Mouse (Mus musculus): Measurements from ENCODE around the gene AL732309.1. TPM values are rescaled to one million over a fixed set of nuclear protein-coding genes. Genes with fewer than 3 reads are reported as not detected.
"Not testable (repeated sequence)": the region's sequence is repeated elsewhere in the genome, so short reads cannot be mapped to it uniquely, and the experiment has no call there.

The AL732309.1 gene
- polyA plus RNA-seq, 1 experiment from 2014 or later: 3.8 TPM

- H3K4me3 ChIP-seq: no peak overlapping the region
- peaks cover 23% of the 10 kb centered on the region for H3K27me3 ChIP-seq
- H3K4me1 ChIP-seq: peaks cover 40% of the 10 kb centered on the region
- 74% methylated on average over 6 of the region's 6 CpGs for WGBS
- H3K36me3 ChIP-seq: peaks cover 32% of the 10 kb centered on the region
- H3K9ac ChIP-seq: no peak overlapping the region
- H3K4me2 ChIP-seq (replicated peaks): 0 out of 2 replicates have a peak overlapping the region, but pooled peaks have one; percentile 3
- ATAC-seq (ENCODE audit: insufficient number of reproducible peaks, insufficient read depth, low FRiP score, low TSS enrichment): no peak
- no peaks in the 10 kb centered on the region for H3K9me3 ChIP-seq
- H3K27ac ChIP-seq: no peak overlapping the region
Measured at GRCm38 (mm10) chr2:25265897-25266656, 19.4 kb upstream of the AL732309.1 start.

GRCm38 (mm10) chr2:25264851-25265250, 18.2 kb upstream of the AL732309.1 start:
- H3K4me3 ChIP-seq: no peak overlapping the region
- H3K9ac ChIP-seq: no peak overlapping the region
- WGBS: 59% methylated on average over 3 of the region's 3 CpGs

GRCm38 (mm10) chr2:25264286-25264660, 17.6 kb upstream of the AL732309.1 start:
- Histone ChIP-seq H3K36me3 (peaks cover 14% of the 10 kb centered on the region), H3K9ac (0 out of 2 replicates have a peak overlapping the region, but pooled peaks have one; percentile 74), H3K4me2 (replicated peaks) (peak overlapping the region; percentile 98; the same call in 1 of the 2 replicates), H3K4me3 (peak overlapping the region; percentile 58), H3K4me1 (peaks cover 34% of the 10 kb centered on the region), H3K27ac (no peak overlapping the region), H3K27me3 (peaks cover 23% of the 10 kb centered on the region), H3K9me3 (no peaks in the 10 kb centered on the region)
- WGBS: 80% methylated on average over 5 of the region's 5 CpGs
- ATAC-seq (ENCODE audit: insufficient number of reproducible peaks, insufficient read depth, low FRiP score, low TSS enrichment): no peak

More at GRCm38 (mm10) chr2:25264851-25265250, 18.2 kb upstream of the AL732309.1 start:
- H3K36me3 ChIP-seq: peaks cover 20% of the 10 kb centered on the region
- no peak overlapping the region for H3K27ac ChIP-seq
- H3K9me3 ChIP-seq: no peaks in the 10 kb centered on the region
- no peak overlapping the region for H3K4me2 ChIP-seq (replicated peaks)
- ATAC-seq (ENCODE audit: insufficient number of reproducible peaks, insufficient read depth, low FRiP score, low TSS enrichment): no peak
- peaks cover 34% of the 10 kb centered on the region for H3K4me1 ChIP-seq
- peaks cover 23% of the 10 kb centered on the region for H3K27me3 ChIP-seq

- peak overlapping the region; percentile 74 for H3K9ac ChIP-seq
- H3K9me3 ChIP-seq: no peaks in the 10 kb centered on the region
- H3K4me1 ChIP-seq: peaks cover 34% of the 10 kb centered on the region
- H3K4me2 ChIP-seq (replicated peaks): peak overlapping the region; percentile 98
- H3K36me3 ChIP-seq: peaks cover 9% of the 10 kb centered on the region; the same call in 1 of the 2 replicates
- ATAC-seq (ENCODE audit: insufficient number of reproducible peaks, insufficient read depth, low FRiP score, low TSS enrichment): no peak
- peak overlapping the region; percentile 58 for H3K4me3 ChIP-seq
- H3K27ac ChIP-seq: no peak overlapping the region
- WGBS: 21% methylated on average over 12 of the region's 12 CpGs
- H3K27me3 ChIP-seq: peaks cover 23% of the 10 kb centered on the region
Measured at GRCm38 (mm10) chr2:25263623-25264285, 17.1 kb upstream of the AL732309.1 start.

GRCm38 (mm10) chr2:25262795-25263622, 16.3 kb upstream of the AL732309.1 start:
- Histone ChIP-seq H3K4me1 (peaks cover 34% of the 10 kb centered on the region), H3K4me3 (peak overlapping the region; percentile 58), H3K9me3 (no peaks in the 10 kb centered on the region), H3K27ac (no peak overlapping the region), H3K27me3 (peaks cover 23% of the 10 kb centered on the region), H3K36me3 (peaks cover 7% of the 10 kb centered on the region; the same call in 1 of the 2 replicates), H3K9ac (peak overlapping the region; percentile 74), H3K4me2 (replicated peaks) (peak overlapping the region; percentile 98)
- under 1% methylated on average over 82 of the region's 82 CpGs for WGBS
- ATAC-seq (ENCODE audit: insufficient number of reproducible peaks, insufficient read depth, low FRiP score, low TSS enrichment): no peak; the same call in 1 of the 2 replicates

GRCm38 (mm10) chr2:25262291-25262767, 15.7 kb upstream of the AL732309.1 start, which contains the start of gene Tprn:
Gene Tprn, plus strand, starts transcription at chr2:25262618.
- H3K4me1 ChIP-seq: peaks cover 33% of the 10 kb centered on the region
- 0% methylated on average over 39 of the region's 39 CpGs for WGBS
- H3K27me3 ChIP-seq: peaks cover 23% of the 10 kb centered on the region
- H3K9ac ChIP-seq: peak within 1 kb of the TSS; percentile 74
- H3K4me3 ChIP-seq: peak within 1 kb of the TSS; percentile 58
- H3K36me3 ChIP-seq: peaks cover 6% of the 10 kb centered on the region; the same call in 1 of the 2 replicates
- peak within 1 kb of the TSS; percentile 98 for H3K4me2 ChIP-seq (replicated peaks)
- peak; percentile 99 for ATAC-seq (ENCODE audit: insufficient number of reproducible peaks, insufficient read depth, low FRiP score, low TSS enrichment)
- H3K9me3 ChIP-seq: no peaks in the 10 kb centered on the region
- peak within 1 kb of the TSS; percentile 14; the same call in 1 of the 2 replicates for H3K27ac ChIP-seq

- Histone ChIP-seq H3K4me1 (peaks cover 31% of the 10 kb centered on the region), H3K9ac (no peak overlapping the region), H3K27me3 (peaks cover 23% of the 10 kb centered on the region), H3K36me3 (0 out of 2 replicates have a peak, but pooled peaks cover 2% of the 10 kb centered on the region), H3K9me3 (no peaks in the 10 kb centered on the region), H3K27ac (peak overlapping the region; percentile 14; the same call in 1 of the 2 replicates), H3K4me3 (peak overlapping the region; percentile 58), H3K4me2 (replicated peaks) (peak overlapping the region; percentile 98)
- ATAC-seq (ENCODE audit: insufficient number of reproducible peaks, insufficient read depth, low FRiP score, low TSS enrichment): no peak
- WGBS: 42% methylated on average over 12 of the region's 12 CpGs
Measured at GRCm38 (mm10) chr2:25261870-25262269, 15.2 kb upstream of the AL732309.1 start.

- Histone ChIP-seq H3K27me3 (peaks cover 11% of the 10 kb centered on the region), H3K4me2 (replicated peaks) (no peak overlapping the region), H3K4me1 (peaks cover 23% of the 10 kb centered on the region), H3K9me3 (no peaks in the 10 kb centered on the region), H3K9ac (no peak overlapping the region), H3K36me3 (no peaks in the 10 kb centered on the region), H3K27ac (no peak overlapping the region), H3K4me3 (no peak overlapping the region)
- WGBS: 55% methylated on average over 2 of the region's 2 CpGs
- no peak for ATAC-seq (ENCODE audit: insufficient number of reproducible peaks, insufficient read depth, low FRiP score, low TSS enrichment)
Measured at GRCm38 (mm10) chr2:25258887-25259286, 12.2 kb upstream of the AL732309.1 start.

GRCm38 (mm10) chr2:25257250-25257649, 10.6 kb upstream of the AL732309.1 start:
- H3K27me3 ChIP-seq; H3K9ac ChIP-seq; H3K36me3 ChIP-seq; ATAC-seq (ENCODE audit: insufficient number of reproducible peaks, insufficient read depth, low FRiP score, low TSS enrichment); H3K4me2 ChIP-seq (replicated peaks); H3K9me3 ChIP-seq; H3K27ac ChIP-seq; H3K4me3 ChIP-seq: not testable (repeated sequence)
- WGBS: 90% methylated on average over 5 of the region's 5 CpGs
- H3K4me1 ChIP-seq: peaks cover 14% of the 10 kb centered on the region

- H3K4me1 ChIP-seq: peaks cover 14% of the 10 kb centered on the region
- not testable (repeated sequence) for ATAC-seq (ENCODE audit: insufficient number of reproducible peaks, insufficient read depth, low FRiP score, low TSS enrichment); H3K9ac ChIP-seq
Measured at GRCm38 (mm10) chr2:25256443-25257109, 9.9 kb upstream of the AL732309.1 start.

More at GRCm38 (mm10) chr2:25256443-25257109, 9.9 kb upstream of the AL732309.1 start:
- not testable (repeated sequence) for H3K27me3 ChIP-seq, H3K9me3 ChIP-seq, H3K27ac ChIP-seq, H3K36me3 ChIP-seq
- Histone ChIP-seq H3K4me2 (replicated peaks) (peak overlapping the region; percentile 97), H3K4me3 (peak overlapping the region; percentile 98)
- 59% methylated on average over 12 of the region's 12 CpGs for WGBS

All from embryonic facial prominence, embryonic 12.5 days (tissue).